Mouse (Mus musculus) inflammation-experienced regulatory T-cells, adult 6 months (primary cell): ENCODE data around the gene Mpv17l2. TPM values are rescaled to one million over a fixed set of nuclear protein-coding genes. Genes with fewer than 3 reads are reported as not detected.

Experiments
- ATAC-seq: one replicate; pipeline ENCODE4 v1.8.0; 2017
- polyA plus RNA-seq, 3 experiments: library from polyadenylated mRNA; unstranded; fragments of 100-300 nt; shearing (Covaris generic); gene quantifications; one replicate each; pipeline ENCODE4 v1.2.1; 2017

The Mpv17l2 gene
- 10 to 100 TPM; 35.5 to 46.1 (median 42.5) TPM for polyA plus RNA-seq

DNA sequence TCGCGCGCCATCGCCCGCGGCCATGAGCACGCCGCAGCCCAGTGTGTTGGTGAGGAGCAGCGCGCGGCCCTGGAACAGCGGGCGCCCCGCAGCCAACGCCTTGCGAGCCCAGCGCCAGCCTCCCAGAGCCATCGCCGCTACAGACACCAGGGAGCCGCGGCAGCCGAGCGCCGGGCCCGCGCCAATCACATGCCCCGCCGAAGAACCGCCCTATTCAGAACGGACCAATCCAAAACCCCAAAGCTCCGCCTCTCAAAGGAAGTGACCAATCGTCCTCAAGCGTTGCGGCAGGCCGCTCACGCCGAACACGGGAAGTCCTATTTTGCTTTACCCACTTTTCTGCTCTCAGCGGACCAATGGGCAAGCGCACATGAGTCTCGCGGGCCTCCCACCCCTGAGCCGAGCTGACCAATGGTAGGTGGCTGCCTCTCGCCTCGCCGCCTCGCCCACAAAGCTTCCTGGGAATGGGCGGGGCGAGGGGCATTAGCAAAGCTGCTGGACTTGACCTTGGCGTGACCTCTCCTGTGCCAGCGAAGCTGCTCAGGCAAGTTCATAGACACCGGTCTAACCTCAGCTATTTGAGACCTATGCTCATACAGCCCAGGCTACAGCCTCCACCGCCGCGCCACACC lies at the start of gene Mpv17l2:
Gene Mpv17l2, minus strand, starts transcription at position 172 of the 632 bp plus-strand sequence.
- ATAC-seq, result peak; percentile 93

- no peak for ATAC-seq
These were observed 48.4 kb upstream of the Mpv17l2 start for GRCm38 (mm10) chr8:70808955-70809701.

GRCm38 (mm10) chr8:70808239-70808638 lies 47.5 kb upstream of the Mpv17l2 start, which contains the start of gene Il12rb1:
TSS of gene Il12rb1 (plus strand) at chr8:70808449.
- ATAC-seq, result peak; percentile 65

DNA sequence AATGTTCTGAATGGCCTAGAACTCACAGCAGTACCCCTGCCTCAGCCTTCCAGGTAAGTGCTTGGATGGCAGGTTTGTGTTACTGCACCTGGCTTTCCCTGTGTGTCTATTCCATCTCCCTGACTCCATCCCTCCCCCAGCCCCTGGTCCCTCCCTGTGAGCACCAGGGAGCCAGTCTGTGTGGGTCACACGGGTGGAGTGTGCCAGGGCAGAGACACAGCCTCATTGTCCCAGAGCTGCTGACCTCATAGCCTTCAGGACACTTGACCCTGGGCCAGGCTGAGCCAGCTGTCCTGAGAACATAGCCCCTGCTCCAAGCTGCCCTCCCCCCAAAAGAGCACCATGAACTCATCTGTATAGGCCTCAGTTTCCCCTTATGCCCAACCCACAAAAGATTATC lies 46.6 kb upstream of the Mpv17l2 start:
- ATAC-seq, result no peak

- ATAC-seq, result peak; percentile 67
These were observed 45.8 kb upstream of the Mpv17l2 start for GRCm38 (mm10) chr8:70806541-70806940.

DNA sequence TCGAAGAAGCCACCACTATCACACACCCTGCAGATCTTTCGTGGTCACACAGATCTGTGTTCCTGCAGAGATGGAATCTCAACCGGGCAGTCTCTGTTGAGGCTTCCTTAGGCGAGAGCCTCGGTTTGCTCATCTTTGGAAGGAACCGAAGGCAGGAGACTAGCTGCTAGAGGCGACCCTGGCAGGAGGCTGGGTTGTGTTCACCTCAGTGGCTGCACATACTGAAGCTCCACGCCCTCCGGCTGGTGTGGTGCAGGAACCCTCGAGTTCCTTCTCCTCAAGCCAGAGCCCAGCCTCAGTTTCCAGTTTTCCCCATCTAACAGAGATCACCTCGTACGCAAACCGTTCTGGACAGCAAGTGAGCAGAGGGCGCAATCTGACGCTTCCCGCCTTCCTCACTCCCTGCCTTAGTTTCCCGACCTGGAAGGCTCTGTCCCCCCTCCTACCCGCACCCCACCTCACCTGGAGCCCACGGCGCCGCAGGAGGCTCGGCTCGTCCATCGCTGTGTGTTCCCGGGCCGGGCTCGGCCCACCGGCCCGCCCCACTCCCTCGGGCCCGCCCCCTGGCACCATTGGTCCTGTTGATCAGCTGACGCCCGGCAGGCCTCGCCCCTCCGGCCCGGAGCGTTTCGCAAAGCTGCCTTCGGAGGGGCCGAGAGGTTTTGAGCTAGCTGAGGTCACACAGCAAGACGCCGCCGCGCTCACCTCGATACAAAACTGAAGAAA lies 43.9 kb upstream of the Mpv17l2 start, which contains the start of gene Mast3:
Gene Mast3, minus strand, starts transcription at position 574 of the 726 bp plus-strand sequence.
- peak; percentile 44 for ATAC-seq

DNA sequence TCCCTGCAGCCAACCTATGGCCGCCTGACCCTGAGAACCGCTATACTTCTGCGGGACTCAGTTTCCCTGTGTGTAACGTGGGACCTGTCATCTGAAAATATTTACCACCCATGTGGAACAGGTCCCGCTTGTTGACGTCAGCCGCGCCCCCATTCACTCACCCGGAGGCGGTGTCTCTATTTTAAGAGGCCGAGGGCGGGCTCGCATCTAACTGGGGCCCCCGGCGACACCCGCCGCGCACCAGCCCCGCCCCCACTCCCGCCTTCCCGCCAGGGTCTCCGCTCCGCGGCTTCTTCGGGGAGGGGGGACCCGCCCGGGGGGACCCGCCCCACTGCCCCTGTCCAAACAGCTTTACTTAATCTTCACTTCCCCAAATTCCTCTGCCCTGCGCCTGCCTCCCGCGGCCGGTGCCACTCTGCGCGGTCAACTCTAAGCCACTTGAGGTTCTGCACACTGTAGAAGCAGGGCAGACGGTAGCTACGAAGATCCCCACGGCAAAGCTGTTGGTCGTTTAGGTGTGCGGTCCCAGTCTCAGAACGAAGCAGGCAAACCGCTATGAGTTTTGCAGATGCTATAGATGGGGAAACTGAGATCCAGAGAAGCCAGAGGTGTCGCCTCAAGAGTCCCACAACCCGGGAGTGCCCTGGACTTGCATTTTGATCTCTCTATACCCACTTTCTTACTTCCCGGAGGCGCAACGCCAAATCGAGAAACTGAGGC lies 43.2 kb upstream of the Mpv17l2 start:
- ATAC-seq, result no peak

GRCm38 (mm10) chr8:70802786-70803510 lies 42.2 kb upstream of the Mpv17l2 start:
- no peak for ATAC-seq

GRCm38 (mm10) chr8:70801830-70802229 lies 41.1 kb upstream of the Mpv17l2 start:
- ATAC-seq, result no peak

DNA sequence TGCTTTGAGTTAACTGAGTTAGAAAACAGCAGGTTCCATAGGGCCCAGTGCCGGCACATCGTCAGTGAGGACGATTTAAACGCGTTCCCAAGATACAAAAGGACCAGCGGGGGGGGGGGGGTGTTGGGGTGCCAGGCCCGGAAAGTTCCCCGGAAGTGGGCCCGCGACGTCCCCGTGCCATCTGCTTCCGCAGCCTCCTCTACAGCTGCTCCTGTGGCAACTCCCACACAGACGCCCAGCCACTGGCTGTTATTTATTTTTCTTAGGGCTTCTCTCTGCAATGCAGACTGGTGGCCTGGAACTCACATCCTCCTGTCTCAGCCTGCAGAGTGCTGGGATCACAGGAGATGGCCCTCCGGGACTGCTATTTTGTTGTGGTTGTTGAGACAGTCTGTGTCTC lies 40.4 kb upstream of the Mpv17l2 start:
- no peak for ATAC-seq

- ATAC-seq, result no peak
These were observed 39.9 kb upstream of the Mpv17l2 start for GRCm38 (mm10) chr8:70800648-70801047.

DNA sequence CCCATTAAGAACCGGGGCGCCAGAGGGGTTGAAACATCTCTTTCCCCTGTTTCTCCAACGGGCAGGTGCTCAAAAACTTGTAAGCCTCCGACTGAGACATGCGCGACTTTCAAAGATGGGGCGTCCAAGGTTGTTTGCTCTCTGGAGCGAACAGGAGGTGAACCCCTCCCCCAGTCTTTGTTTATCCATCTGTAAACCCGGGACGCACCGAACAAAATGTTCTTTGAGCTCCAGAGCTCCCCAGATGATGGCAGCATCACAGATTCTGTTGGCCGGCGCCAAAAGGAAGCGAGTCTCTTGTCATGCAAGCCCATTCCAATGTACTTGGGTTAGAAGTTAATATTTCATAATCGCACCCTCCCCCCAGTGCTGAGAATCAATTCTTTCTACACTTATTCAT lies 37.5 kb upstream of the Mpv17l2 start:
- no peak for ATAC-seq

DNA sequence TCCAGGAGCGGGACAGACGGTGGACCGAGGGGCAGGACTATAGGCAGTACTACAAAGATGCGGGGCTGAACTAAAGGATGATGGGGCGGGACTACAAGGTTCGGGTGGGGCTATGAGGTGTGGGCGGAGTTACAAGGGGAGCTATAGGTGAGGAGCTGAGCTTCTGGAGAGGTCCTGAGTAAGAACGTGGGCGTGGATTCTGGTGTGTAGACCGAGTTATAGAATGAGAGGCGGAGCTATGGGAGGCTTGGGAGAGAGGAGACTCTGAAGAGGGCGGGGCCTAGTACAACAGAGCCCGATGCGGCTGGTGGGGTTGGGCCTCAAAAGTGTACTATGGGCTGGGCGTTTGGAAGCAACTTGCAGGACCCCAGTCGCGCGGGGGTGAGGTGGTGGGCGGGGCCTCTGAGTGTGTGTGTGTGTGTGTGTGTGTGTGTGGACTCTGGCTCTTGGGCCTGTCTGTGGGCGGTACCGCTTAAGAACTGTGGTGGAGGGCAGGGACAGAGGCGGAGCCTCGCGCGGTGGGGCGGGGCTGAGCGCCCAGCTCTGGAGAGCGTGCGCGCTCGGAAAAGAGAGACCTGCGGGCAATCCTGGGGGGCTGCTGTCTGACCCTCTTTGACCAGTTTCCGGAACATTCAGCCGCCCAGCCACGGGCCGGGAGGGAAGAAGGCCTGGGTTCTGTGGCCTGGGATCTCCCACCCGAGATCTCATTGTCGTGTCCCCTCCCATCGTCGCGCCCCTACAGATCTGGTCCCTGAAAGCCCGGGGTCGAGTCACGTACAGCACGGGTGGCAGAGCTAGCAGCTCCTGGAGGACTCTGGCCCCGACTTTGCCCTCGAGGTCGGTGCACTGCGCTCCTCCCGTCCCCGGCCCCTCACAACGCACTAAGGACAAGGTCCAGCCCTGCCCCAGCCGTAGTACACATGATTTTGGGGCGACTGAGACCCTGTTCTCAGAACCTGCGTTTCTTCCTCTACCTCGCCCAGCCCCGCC lies 36.6 kb upstream of the Mpv17l2 start:
- ATAC-seq, result peak; percentile 59

- no peak for ATAC-seq
These were observed 35.8 kb upstream of the Mpv17l2 start for GRCm38 (mm10) chr8:70796403-70797080.

DNA sequence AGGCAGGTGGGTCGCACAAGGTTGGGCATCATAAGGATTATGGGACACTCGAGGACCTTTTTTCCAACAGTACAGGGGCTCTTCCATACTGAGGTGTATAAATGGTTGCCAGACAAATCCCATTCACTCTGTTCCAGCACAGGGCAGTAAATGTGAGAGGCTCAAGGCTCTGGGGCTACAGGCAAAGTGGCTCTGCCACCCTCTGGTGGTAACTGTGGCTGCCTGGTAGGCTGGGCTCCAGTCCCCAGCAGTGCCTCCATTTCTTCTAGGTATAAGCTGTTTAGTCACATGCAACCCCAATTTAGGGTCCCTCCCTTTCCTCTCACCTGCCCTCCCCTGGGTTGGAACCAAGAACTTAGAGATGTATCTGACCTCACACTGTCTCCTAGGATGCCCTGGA lies 34.6 kb upstream of the Mpv17l2 start:
- ATAC-seq, result no peak

DNA sequence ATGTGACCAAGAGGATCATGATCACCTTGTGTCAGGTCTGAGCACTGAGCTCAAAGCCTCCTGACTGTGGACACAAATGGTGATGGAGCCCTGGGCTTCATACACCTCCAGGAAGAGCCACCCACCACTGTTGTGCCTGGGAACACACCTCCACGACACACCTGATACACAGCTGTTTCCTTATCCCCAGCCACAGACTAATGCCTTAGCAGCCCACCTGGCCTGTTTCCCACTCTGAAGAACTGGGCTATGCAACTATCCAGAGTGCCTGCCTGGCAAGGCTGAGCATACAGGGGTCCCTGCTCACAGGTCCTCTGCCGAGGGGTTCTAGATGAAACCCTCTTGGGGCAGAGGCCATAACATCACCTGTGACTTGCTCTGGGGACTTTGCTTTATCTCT lies 33.5 kb upstream of the Mpv17l2 start:
- ATAC-seq, result no peak

- peak; percentile 49 for ATAC-seq
These were observed 32.0 kb upstream of the Mpv17l2 start for GRCm38 (mm10) chr8:70792700-70793099.

GRCm38 (mm10) chr8:70791975-70792691 lies 31.4 kb upstream of the Mpv17l2 start:
- peak; percentile 78 for ATAC-seq

- peak; percentile 67 for ATAC-seq
These were observed 30.6 kb upstream of the Mpv17l2 start for GRCm38 (mm10) chr8:70791294-70791701.
